Mouse (Mus musculus): ENCODE data around the gene Unc5c. TPM values are rescaled to one million over a fixed set of nuclear protein-coding genes. Genes with fewer than 3 reads are reported as not detected.

The Unc5c gene
- total RNA-seq (2021): 1 to 10 TPM; 4.2 to 5.0 TPM
- long read RNA-seq, experiment 1, partial matches to known transcripts: 0 of 1 reads
- long read RNA-seq, experiment 1, other reads (novel, unspliced or antisense): 1 of 1 reads
- long read RNA-seq, experiment 2, partial matches to known transcripts: 1 of 1 reads
- long read RNA-seq, experiment 2, other reads (novel, unspliced or antisense): 0 of 1 reads

DNA sequence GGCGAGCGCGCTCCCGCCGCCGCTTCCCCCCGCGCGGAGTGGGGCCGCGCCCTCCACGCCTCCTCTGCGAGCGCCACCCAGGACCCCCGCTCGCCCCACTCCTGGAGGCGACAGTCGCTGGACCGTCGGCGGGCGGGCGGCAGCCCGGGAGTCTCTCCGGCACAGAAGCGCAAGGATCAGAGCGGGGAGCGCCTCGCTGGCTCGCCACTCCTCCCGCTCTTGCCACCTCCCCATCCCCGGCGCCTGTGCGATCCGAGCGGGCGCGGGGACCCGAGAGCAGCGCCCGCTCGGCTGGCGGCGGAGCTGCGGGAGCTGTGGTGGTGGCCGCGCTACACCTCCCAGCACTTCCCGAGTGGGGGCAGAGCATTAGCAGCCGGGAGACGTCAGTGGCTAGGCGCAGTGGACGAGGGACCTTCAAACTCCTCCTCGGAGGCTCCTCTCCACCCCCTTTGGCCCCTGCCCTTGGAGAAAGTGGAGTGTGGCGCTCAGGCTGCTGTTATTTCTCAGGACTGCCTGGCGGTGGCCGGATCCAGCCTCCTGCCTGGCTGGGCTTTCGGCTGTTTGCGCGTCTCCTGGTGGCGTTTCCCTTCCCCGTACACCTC, at the start of gene Unc5c:
TSS of gene Unc5c (plus strand) at position 113 of the 602 bp plus-strand sequence.
- DNase-seq: peak; percentile 75

DNA sequence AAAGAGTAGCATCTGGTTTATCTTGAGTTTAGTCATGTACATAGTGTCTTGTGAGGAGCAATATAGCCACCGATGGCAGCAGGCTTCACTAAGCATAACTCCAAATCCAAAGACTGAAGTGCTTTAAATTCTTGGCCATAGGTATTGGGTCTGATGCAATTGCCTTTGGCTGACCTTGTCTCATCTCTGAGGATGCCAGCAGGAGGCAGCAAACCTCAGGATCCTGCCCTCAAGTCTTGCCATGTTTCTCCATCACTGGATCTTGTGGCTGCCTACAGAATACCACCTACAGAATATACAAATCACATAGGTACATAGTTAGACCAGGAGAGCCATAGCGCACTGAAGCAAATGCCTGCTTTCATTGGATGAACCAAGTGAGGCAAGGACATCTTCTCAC, 7.5 kb upstream of the Unc5c start:
- DNase-seq: peak; percentile 17

DNA sequence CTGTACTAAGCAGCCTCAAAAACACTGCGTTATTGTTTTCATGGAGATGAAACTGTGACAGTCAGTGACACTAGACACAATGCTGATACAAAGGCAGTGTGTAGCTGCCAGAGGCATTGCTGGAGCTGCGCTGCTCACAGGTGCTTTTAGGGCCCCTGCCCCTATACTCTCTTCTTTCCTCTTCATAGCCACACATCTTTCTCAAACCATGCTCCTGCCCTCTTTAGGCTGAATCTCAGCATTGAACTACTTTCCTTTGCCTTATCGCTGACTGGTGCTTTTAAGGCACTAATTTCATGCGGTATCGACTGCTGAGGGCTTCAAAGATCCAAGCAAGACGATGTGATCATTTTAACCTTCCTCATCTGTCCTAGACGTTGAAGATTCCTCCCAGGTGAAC, 2.5 kb upstream of the Unc5c start:
- DNase-seq: no peak

GRCm38 (mm10) chr3:141464691-141465103, 319 bp upstream of the Unc5c start:
- peak; percentile 66 for DNase-seq

DNA sequence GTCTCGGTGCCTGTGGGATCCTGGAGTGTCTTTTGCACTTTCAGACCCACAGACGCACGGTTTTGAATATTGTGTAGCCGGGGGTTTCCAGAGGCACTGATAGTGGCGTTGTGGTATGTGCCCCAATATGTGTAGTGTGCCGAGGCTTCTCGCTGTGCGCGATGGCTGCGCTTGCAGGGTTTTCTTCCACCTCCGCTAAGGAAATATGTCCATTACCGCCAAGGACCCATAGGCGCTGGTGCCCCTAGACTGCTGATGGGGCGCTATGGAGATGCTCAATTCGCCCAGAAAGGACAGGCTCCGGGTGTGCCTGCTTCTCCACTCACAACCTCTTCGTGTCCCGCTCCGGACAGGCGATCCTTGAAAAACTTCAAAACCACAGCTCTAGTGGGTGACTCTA, 1.0 kb downstream of the Unc5c start:
- peak; percentile 21 for DNase-seq

DNA sequence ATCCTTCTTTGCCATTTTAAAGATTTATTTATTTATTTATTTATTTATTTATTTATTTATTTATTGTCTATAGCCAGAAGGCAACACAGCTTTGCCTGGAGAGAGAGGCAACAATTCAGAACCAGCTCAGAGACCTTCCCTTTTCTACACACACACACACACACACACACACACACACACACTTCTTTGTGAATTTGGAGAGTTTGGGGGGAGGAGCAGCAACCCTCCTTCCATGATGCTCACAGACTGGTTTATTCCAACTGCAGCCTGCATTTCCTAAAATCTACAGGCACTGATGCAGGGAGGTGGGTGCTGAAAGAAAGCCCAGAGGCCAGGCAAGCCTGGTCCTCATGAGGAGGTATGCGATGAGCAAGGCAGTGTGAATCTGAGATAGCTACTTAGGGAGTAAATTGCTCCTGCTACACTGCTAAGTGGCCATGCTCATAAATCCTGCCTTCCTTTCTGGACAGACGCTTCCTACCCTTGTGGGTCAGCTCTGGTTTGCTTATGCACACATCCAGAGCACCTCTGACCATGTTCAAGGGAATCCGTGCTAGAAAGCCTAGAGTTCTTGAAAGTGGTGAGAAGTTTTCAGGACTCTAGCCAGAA, 1.8 kb downstream of the Unc5c start:
- DNase-seq: no peak

DNA sequence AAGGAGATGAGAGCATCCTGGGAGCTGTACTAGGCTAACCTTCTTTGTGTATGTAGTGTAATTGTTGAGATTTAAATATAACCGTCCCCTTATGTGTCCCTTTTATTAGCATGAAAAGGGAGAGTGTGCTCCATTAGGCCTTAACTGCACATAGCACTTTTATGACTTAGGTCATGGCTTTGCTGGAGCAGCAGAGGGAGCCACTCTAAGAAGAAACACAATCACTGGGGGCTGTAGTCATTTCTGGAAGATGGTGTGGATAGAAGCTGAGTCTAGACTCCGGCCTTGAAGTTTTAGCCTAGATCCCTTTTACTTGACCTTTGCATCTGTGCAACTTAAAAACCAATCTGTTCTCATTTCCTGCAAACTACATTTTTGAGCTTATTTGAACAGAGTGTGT, 4.3 kb downstream of the Unc5c start:
- no peak for DNase-seq

GRCm38 (mm10) chr3:141473205-141473604, 8.2 kb downstream of the Unc5c start:
- no peak for DNase-seq

DNA sequence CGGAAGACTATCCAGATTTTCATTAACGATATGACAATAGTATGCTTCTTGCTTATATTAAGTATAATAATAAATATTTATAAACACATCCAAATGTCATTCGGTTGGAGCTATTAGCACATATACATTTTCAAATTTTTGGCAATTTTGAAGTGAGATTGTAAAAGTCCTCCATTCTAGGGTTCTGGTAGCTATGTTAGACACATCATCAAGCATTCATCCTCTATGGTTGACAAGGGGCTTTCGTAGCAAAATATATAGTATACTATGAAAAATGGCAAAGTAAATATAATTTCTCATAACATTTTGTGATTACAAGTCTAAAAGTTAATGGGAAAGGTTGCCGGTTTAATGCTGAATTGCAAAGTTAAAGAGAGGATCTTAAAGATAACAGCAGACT, 10.4 kb downstream of the Unc5c start:
- no peak for DNase-seq

GRCm38 (mm10) chr3:141475919-141476318, 10.9 kb downstream of the Unc5c start:
- no peak for DNase-seq

DNA sequence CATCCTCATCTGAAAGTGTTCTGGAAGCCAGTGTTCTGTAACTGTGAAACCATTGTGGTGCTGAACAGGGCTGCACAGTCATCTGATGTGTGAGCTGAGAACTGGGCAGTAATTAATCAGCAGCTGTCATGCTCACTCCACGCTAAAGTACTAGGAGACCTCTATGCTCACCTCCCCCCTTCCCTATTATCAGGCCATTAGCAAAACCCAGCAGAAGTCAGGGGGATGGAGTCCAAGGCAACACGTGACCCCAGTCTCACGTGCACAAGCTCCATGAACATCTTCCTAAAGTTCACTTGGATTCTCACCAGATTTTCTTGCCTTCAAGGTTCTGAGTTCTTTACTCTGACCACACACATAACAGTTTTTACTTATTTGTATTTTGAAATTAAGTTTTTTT, 11.7 kb downstream of the Unc5c start:
- no peak for DNase-seq

- DNase-seq: no peak
Measured at GRCm38 (mm10) chr3:141482465-141482864, 17.4 kb downstream of the Unc5c start.

DNA sequence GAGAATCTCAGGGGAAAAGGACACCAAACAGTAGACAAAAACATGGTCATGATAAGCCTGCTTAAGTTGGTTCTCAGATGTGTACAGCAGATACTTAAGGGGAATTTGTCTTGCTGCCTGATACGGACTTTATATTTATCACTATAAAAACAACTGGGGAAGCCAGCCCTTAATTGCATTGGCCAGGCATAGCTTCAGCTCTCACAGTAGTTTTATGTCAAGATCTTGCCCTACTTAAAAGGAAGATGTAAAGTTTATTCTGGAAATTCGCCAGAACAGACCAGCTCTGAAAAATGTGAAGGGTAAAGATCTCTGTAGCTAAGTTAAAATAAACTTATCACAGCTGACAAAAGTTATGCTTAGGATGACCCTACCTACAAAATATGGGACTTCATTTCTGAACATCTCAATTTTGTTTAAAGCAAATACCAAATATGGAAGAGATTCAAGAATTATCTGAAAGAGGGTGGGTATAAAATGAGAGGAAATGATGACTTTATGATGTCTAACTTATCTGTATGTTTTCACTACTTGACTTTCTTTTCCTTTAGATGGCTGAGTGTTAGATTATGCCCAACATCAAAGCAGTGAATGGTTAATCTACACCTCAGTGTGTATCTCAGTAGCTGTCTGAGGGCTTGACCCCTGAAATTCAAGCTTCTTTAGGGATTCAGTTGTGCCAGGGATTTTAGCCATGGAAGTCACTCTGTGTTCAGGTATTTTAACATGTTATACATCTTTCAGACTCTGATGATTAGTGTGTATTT, 18.8 kb downstream of the Unc5c start:
- no peak for DNase-seq

GRCm38 (mm10) chr3:141485218-141485617, 20.2 kb downstream of the Unc5c start:
- DNase-seq: no peak

- no peak for DNase-seq
Measured at GRCm38 (mm10) chr3:141490647-141491046, 25.6 kb downstream of the Unc5c start.

DNA sequence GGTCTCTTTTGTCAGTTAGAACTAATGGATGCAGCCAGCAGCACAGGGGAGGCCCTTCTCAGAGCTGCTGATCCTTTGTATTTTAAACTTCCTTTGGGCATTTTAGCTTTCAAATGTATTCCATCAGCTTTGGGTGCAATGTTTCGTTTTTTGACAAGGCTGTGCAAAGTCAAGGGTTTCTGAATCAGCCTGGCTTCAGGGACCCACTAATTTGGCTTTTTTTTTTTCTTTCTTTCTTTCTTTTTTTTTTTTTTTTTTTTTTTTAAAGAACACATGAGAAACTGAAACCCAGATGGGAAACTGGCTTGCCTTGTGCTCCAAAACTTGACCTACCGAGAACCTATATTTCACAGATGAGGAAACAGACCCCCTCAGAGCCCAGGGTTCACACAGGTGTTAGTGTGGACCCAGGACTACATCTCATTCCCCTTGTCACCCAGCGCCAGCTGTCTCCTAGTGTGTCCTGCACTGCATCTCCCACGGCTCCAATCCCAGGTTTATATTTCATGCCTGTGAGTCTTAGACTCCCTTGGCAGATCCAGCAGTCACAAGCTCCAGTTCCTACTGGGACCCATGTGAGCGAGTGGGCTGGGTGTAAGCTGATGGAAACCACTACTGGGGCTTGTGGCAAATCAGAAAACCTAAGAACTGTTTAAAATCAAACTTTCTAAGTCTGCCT, 26.4 kb downstream of the Unc5c start:
- peak; percentile 14 for DNase-seq

GRCm38 (mm10) chr3:141491951-141492310, 26.9 kb downstream of the Unc5c start:
- peak; percentile 51 for DNase-seq

DNA sequence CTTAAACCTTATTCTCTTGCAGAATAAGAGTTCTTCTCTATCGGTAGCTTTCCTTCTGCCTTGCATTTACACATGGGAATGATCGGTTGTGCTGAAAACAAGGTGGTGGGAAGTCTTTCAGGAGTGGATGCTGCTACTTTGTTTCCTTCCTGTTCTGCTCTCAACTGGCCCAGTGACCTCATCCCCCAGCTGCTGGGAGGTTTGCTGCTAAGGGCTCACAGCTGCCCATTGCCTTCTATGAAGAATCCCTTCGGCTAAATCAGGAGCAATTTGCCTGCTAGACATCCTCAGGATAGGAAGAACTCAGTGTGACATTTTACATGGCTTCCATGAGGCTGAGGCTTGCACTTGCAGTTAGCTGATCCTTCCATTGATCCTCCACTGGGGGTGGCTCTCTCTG, 28.0 kb downstream of the Unc5c start:
- DNase-seq: no peak

- no peak for DNase-seq
Measured at GRCm38 (mm10) chr3:141498348-141499056, 33.5 kb downstream of the Unc5c start.

GRCm38 (mm10) chr3:141501845-141502505, 37.0 kb downstream of the Unc5c start:
- no peak for DNase-seq

- no peak for DNase-seq
Measured at GRCm38 (mm10) chr3:141503331-141503730, 38.3 kb downstream of the Unc5c start.

All from adrenal gland, postnatal 10 days (tissue).